Mouse (Mus musculus) cerebral cortex, adult 2 months (tissue): Measurements from ENCODE around the gene Zfp213.

Source experiments
- WGBS: fragments of 180-500 bp; shearing (Covaris S2); methylation state at CpG from one replicate; pipeline ENCODE4 v1.1.7; 2018; 5-methylcytosine and 5-hydroxymethylcytosine counted together

Gene Zfp213

DNA sequence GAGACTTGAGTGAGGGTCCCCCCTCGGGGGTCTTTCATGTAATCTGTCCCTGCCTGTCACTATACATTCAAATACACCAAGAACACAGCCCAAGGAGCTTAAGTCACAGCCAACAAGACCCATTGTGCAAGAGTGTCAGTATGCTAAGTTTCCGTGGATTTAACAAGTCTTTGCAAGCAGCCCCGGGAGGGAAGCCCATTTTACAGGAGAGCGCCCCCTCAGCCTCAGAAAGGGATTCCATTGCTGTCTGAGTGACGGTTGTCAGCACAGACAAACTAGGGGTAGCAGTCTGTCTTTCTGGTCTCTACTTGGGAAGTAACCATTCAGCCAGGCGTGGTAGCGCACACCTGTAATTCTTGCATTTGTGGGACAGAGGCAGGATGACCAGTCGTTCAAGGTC, 10.1 kb upstream of the Zfp213 start:
- 95% methylated on average over 8 of the region's 8 CpGs for WGBS

DNA sequence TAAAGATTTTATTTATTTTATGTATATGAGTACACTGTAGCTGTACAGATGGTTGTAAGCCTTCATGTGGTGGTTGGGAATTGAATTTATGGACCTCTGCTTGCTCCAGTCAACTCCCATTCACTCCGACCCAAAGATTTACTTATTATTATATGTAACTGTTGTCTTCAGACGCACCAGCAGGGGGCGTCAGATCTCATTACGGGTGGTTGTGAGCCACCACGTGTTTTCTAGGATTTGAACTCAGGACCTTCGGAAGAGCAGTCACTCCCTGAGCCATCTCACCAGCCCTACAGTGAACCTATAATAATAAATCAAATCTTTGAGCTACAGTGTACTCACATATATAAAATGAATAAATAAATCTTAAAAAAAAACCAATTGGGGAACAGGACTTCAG, 8.0 kb upstream of the Zfp213 start:
- WGBS: 85% methylated on average over 6 of the region's 6 CpGs

DNA sequence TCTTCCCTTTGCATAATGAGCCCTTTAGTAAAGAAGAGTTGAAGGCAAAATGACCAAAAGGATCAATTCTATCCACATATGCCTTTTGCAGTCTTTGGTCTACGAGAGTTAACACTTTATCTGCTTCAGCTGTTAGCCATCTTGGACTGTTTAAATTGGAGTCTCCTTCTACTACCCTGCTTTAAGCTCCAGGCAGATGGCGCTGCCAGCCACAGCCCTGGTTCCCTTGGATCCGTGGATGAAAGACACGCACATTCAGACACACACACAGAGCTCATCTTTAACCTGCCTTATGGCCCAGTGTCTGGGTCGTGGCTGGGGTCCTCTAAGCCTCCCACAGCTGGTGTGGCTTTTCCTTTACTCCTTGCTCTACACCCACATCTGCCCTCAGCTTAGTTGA, 7.0 kb upstream of the Zfp213 start:
- 8% methylated on average over 5 of the region's 5 CpGs for WGBS

DNA sequence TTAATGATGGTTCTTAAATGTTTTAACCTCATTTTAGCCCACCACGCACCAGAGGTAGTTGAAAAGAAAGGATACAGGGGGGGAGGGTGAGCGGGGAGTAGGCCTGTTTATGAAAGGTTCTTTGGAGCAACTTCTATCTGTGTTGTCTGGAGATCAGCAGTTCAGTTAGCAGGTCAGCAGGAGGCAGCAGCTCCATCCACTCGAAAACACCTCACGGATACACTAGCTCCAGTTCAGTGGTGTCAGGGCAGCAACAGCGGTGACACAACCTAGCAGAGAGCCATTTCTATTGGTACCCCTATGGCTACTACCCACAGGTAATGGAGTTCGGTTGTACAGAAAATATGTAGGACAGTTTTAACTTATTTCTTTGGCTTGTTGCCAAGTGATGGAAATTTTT, 6.0 kb upstream of the Zfp213 start:
- 34% methylated on average over 6 of the region's 6 CpGs for WGBS

DNA sequence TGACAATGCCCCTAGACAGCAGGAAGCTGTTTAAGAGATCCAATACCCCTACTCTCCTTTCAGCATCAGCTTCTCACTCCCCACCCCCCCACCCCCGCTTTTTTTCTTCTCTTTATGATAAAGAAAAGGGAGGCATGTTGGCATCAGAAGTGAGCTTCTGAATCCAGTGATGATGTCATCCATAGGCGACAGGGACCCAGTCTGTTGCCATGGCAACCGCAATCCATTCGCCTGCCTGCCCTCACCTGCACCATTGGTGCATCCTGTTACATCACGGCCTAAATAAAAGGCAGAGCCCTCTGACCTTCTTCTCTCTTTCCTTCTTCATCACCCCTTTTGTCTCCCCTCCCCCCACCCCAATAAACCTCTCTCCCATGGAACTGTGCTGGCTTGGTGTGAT, 4.3 kb upstream of the Zfp213 start:
- 23% methylated on average over 5 of the region's 5 CpGs for WGBS

DNA sequence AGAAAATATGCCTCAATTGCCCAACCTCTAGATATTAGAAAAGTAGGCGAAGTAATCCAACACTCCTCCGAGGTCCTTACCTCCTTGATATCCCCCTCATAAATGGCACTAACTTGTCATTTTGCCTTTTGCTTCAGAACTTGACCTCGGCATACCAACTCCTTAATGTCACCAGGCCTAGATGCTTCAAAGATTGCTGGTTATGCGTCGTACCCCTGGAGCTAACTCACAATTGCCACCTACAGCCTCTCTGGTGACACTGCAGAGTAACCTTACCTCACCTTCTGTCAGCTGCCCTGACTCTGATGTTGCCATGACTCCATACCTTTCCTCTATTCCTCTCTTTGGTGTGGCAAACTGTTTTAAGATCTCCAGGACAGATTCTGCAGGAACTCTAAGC, 2.7 kb upstream of the Zfp213 start:
- 57% methylated on average over 5 of the region's 5 CpGs for WGBS

DNA sequence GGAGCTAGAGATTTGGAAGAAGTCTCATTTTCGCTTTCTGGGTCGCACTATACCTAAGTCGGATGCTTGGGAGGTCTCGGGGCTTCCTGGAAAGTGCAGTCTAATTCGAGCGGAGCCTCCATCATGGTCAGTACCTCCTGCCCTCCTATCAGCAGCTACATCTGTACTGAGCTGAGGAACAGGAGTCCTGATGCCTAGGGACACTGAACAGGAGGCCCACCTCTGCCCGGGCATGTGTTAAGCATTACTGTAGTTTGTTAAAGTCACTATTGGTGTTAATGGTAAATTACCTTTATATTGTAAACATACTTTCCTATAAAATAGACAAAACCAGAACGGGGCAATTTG, 304 bp upstream of the Zfp213 start:
- 2% methylated on average over 8 of the region's 8 CpGs for WGBS

DNA sequence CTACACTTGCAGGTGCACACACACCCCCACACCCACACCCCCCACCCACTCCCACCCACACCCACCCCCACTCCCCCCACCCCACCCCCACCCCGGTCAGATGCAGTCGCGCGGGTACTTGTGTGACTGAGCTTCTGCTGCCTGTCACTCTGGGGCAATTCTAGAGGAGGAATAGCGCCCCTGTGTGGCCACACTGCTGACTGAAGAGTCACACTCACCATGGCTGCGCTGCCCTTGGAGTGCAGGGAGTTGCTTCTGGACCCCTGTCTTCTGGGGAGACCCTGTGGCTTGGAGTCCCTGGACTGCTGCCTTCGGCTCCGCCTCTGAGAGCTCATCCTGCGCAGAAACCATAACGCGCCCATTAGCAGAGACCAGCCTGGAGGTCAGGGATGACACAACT, 4.3 kb downstream of the Zfp213 start:
- WGBS: 48% methylated on average over 11 of the region's 11 CpGs

DNA sequence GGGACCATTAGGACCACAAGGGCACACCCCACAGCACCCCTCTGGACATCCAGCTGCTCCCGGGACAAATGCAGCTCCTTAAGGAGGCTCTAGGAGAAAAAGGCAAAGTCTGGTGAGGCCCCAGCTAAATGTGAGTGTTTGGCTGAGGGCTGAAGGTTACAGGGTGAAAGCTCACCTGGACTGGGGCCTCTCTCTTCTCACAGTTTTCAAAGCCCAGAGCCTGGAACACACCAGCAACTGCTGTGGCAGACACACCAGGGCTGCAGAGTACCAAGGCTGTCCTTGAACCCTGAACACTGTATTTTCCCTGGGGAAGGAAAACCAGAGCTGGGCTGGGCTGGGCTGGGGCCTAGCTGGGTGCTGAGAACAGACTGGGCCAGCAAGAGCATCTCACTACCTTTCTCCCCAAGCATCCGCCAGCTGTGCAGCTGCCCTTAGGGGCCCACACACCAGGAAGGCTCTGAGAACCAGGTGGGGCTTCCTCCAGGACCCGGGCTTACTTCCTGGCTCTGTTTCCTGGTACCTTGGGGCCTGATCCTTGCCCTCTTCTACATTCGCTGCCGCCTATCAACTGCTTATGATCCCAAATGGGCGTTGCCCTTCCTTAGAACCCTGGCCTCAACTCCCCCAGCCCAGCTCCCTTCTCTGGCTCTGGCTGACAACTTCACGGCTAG, 8.7 kb downstream of the Zfp213 start:
- 76% methylated on average over 7 of the region's 7 CpGs for WGBS

DNA sequence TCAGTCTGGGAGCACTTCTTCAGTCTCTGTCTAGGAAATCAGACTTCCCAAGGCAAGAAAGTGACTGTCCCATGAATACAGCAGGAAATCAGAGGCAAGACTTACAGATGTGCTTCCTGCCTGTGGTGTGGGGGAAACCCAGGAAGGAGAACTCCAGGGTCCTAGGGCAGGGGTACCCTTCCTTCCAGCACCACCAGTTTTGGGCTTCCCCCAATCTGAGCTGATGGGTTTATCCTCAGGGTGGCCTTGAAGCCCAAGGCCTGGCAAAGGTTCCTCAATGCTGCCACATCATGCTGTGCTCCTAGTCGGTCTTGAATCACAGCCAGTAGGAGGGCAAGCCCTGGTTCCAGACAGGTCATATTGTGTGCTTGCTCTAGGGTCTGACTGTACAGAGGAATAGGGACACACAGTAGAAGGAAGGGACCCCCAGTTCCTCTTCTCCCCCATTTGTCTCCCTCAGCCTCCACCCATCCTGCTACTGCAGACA, 10.4 kb downstream of the Zfp213 start:
- 78% methylated on average over 1 of the region's 1 CpGs for WGBS

DNA sequence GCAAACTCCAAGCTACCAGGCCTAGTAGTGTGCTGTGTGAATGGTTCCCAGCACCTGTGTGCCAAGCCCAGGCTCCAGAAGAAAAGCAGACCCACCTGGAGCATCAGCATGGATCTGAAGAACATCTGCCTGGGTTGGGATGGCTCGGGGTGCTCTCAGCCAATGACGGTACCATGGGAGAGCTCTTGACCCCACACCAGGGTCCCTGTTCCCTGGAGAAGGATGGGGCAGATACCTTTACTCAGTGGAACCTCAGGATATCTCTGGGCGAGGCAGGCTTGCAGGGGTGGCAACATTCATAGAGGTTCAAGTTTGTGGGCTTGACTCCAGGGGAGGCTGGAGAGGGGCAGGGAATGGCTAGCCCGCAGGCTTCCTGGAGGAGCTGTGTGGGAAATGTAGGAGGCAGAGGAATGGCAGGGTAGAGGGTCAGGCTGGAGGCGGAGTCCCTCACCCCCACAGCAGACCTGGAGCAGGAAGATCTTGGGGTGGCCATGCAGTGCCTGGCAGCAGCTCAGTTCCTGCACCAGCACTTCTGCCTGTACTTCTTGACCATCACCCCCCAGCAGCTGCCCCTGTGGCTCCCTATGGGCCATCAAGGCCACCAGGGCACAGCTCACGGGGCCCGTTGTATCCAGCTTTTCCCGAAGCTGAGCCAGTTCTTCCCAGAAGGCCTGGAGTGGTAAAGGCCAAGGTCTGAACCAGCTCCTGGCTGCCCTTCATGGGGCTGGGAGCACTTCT, 11.0 kb downstream of the Zfp213 start:
- WGBS: 87% methylated on average over 8 of the region's 8 CpGs

DNA sequence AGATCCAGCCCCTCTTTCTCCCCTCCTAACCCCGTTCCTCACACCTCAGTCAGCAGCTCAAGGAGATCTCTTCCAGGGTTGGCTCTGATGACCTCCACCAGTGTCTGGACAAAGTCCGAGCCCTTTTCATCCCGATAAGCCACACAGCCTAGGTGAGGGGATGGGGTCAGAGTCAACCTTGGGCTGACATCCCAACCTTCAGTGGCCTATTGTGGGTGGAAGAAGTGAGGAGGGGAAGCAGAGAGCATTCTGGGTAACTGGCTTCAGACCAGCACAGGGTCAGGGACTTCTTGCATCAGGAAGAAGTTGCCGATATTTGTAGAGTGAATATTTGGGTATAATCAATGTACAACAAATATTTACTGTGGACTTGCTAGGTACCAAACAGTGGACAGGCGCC, 12.1 kb downstream of the Zfp213 start:
- 77% methylated on average over 5 of the region's 5 CpGs for WGBS

DNA sequence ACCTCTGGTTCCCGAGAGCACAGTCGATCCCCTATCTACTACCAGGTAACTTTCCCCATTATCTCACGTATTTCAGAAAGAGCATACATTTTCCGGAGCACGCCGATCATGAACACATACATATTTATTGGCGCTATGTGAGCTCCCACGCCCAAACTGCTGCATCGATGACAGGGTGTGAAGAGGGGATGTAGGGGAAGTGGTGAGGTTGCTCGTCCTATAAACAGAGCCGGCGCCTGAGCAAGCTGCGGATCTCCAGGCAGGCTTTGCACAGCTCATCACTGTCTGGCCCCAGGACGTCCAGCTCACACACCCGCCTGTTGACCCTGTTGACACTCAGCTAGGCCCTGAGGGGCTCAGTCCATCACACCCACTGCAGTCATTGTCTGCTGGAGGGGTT, 13.2 kb downstream of the Zfp213 start:
- 2% methylated on average over 15 of the region's 15 CpGs for WGBS

DNA sequence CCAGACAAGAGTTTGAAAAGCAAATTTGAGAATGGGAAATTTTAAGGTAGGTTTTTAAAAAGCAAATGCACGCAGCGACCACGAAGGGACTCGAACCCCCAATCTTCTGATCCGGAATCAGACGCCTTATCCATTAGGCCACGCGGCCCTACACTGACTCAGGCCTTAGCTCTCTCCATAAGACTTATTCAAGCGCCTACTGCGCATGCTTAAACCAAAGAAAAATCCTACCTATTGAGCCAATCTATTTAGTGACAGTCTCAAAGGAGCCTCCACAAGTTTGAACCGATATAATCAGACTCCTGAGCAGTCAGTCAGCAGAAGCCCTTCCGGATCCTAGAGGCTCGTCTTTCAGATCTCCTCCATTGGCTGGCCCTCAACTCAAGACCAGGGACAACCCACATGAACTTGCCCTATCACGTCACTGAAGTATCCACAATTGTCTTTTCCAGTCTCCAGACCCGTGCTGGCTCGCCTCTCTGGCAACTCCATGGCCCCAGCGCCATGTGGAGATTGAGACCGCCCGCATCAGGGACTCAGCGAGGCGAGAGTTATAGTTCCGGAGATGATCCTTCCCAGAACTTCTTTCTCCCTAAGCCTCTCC, 13.7 kb downstream of the Zfp213 start:
- WGBS: under 1% methylated on average over 22 of the region's 22 CpGs

DNA sequence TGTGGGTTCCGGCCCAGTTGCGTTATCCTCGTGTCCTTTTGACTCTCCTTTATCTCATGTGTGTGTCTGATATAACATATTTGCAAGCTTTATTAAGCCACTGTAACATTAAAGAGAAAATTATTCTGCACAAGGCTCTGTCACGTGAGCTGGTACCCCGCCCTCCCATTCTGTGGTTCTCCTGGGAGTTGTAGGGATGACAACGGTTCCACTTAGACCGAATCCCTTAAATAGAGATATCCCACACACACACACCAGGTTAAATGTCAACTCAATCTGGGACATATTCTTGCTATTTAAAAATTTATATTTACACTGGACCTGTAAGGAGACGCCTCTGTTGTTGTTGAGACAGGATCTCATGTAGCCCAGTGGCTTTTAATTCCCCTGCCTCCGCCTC, 14.6 kb downstream of the Zfp213 start:
- 9% methylated on average over 9 of the region's 9 CpGs for WGBS

DNA sequence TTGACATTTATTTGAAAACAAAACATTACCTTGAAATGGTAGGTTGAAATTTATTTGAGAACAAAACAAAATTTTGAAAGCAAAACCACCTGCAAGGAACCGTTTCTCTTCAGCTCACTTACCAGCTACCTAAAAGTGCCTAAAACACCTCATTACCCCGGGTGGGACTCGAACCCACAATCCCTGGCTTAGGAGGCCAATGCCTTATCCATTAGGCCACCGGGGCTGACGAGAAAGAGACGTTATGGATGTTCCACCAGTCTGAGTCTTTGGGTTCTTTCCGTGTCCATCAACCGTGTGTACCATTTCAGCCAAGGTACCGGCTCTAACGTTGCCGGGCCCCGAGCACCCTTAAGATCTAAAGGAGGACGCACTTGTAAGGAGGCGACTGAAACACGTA, 15.4 kb downstream of the Zfp213 start:
- WGBS: 2% methylated on average over 15 of the region's 15 CpGs

DNA sequence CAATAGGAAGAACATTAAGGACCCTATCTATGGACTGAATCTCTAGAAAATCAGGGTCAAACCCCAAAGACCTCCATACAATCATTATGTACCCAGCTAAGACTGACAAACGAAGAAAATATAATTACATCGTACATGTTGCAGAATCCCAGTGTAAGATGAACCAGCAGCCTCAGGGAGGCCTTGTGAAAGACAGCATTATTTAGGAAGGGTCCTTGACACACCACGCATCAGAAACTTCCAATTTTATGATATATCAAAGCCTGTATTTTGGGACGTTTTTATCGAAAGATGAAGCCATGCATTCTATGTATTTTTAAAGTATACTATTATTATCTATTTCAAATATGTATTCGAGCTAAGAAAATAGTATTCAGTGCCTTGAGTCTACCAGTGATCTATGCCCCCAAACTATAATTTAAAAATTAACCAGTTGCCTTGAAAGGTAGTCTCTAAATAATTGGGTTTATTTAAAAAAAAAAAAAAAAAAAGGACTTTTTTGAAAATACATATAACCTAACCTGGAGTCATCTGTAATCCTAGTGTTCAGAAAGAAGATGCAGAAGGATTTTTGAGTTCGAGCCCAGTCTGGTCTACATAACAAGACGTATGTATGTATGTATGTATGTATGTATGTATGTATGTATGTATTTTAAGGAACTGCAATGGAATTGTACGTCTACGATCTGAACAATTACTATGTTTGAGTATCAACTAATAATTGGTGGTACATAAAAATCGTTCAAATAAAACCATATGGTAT, 16.2 kb downstream of the Zfp213 start:
- WGBS: 51% methylated on average over 11 of the region's 11 CpGs

DNA sequence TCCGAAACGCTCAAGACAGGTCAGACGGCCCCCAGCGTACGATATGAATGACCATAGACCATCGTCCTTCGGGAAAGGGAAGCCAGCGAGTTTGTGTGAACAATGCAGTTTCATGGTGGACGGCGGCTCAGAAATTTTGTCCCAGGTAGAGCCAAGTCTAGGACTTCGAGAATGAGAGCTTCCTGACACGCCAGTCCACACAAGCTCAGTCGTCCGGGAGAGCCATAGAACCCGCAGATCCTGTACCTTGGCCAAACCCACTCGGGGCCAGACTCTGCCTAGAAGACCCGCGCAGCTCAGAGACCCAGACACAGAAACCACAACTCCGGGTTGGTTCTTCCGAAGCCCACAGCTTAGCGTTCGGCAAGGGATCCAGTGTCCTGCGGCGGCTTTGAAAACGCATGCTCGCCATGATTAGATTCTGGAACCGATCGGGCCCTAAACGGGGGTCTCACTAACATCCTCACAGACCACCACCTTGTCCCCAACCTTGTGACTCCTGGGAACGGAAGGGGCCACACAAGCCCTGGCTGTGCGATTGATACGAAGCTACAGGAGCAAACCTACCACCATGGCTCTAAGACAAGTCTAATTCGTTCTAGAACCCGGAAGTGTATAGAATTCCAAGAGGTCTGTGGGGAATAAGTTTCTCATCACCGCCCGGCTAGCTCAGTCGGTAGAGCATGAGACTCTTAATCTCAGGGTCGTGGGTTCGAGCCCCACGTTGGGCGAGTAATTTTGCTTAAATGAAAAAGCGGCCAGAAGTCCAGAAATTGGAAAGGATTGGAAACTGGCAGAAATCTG, 17.1 kb downstream of the Zfp213 start:
- WGBS: 2% methylated on average over 42 of the region's 42 CpGs

DNA sequence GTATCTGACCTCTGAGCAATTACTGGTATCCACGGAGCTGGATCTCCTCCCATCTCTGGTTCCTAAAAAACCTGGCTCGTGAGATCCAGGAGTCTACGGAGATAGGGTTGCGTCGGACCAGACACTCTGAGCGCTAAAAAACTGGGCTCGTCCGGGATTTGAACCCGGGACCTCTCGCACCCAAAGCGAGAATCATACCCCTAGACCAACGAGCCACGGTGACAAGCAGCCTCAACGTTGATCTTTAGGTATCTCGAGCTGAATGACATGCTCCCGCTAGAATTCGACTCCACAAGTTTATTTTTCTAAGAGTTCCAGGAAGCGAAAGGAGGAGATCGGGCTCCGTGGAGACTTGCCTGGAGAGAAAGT, 17.7 kb downstream of the Zfp213 start:
- WGBS: under 1% methylated on average over 20 of the region's 20 CpGs

DNA sequence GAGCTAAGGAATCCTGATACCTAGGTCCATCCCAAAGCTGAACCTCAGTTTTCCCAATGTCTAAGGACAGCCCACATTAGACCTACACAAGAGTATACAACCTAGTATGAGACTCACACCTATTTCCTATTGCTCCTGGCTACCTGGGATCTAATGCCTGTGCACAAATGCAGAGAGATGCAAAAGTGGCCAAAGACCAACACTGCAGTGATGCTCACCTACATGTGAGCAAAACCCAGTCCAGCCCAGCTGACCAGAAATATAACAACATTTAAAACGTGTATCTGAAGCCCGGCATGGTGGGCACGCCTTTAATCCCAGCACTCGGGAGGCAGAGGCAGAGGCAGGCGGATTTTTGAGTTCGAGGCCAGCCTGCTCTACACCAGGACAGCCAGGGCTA, 18.2 kb downstream of the Zfp213 start:
- 22% methylated on average over 6 of the region's 6 CpGs for WGBS

DNA sequence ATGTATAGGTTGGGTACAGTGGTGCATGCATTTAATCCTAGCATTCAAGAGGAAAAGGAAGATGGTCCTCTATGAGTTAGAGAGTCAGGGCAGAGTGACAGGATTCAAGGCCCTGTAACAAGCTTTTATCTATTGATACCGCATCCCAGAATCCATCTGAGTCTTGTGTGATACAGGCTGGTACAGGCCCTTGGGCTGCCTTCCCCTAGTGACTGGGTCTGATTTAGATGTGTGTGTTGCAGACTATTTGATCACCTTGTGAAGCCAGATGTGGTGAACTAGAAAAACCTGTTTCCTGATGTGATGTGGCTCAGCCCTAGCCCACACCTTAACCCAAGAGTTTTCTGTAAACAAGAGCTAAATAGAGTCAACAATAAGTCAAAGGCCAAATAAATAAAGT, 19.3 kb downstream of the Zfp213 start:
- 97% methylated on average over 1 of the region's 1 CpGs for WGBS

DNA sequence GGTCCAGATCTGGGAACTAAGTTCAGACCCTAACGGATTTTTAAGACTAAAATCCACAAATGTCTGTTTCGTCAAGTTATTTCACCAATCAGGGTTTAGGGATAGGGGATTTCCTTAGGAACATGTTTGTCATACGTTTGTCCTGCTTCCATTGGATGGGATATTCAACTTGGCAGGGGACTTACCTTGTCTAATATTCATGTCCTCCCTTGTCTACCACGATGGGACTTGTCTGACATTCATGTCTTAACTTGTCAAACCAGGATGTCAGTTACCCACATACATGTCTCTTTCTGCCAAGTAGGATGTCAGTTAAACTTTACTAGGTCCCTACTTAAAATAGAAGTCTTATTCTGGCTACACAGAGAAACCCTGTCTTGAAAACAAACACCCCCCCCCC, 20.1 kb downstream of the Zfp213 start:
- 82% methylated on average over 4 of the region's 4 CpGs for WGBS
